Mouse (Mus musculus): ENCODE data around the gene Igfn1. TPM values are rescaled to one million over a fixed set of nuclear protein-coding genes. Genes with fewer than 3 reads are reported as not detected.

Gene Igfn1
- polyA plus RNA-seq, 1 experiment from 2014 or later: not detected

- Histone ChIP-seq H3K9ac (replicated peaks; ENCODE audit: low read depth, low read length) (no peak overlapping the region), H3K4me1 (replicated peaks; ENCODE audit: control insufficient read depth, insufficient read depth, low read length) (peaks cover 3% of the 10 kb centered on the region; the same call in 1 of the 2 replicates), H3K27me3 (replicated peaks; ENCODE audit: control insufficient read depth, insufficient read depth, low read length) (no peaks in the 10 kb centered on the region), H3K4me2 (ENCODE audit: low read length) (no peak overlapping the region), H3K36me3 (ENCODE audit: control insufficient read depth, insufficient read depth) (no peaks in the 10 kb centered on the region), H3K4me3 (replicated peaks; ENCODE audit: low read length) (no peak overlapping the region), H3K27ac (ENCODE audit: low read length) (no peak overlapping the region), H3K9me3 (ENCODE audit: control insufficient read depth, low read length) (no peaks in the 10 kb centered on the region)
- ATAC-seq: no peak
- WGBS: 16% methylated on average over 4 of the region's 4 CpGs
Measured at GRCm38 (mm10) chr1:136040874-136041273, 34.7 kb upstream of the Igfn1 start.

- Histone ChIP-seq H3K27ac (ENCODE audit: low read length) (no peak overlapping the region), H3K4me1 (replicated peaks; ENCODE audit: control insufficient read depth, insufficient read depth, low read length) (peaks cover 3% of the 10 kb centered on the region; the same call in 1 of the 2 replicates), H3K36me3 (ENCODE audit: control insufficient read depth, insufficient read depth) (no peaks in the 10 kb centered on the region), H3K4me2 (ENCODE audit: low read length) (no peak overlapping the region), H3K4me3 (replicated peaks; ENCODE audit: low read length) (no peak overlapping the region), H3K9me3 (ENCODE audit: control insufficient read depth, low read length) (no peaks in the 10 kb centered on the region), H3K27me3 (replicated peaks; ENCODE audit: control insufficient read depth, insufficient read depth, low read length) (no peaks in the 10 kb centered on the region), H3K9ac (replicated peaks; ENCODE audit: low read depth, low read length) (no peak overlapping the region)
- no peak for ATAC-seq
- WGBS: 10% methylated on average over 11 of the region's 11 CpGs
Measured at GRCm38 (mm10) chr1:136040452-136040851, 34.3 kb upstream of the Igfn1 start.

- no peaks in the 10 kb centered on the region for H3K27me3 ChIP-seq (replicated peaks; ENCODE audit: control insufficient read depth, insufficient read depth, low read length)
- H3K27ac ChIP-seq (ENCODE audit: low read length): no peak overlapping the region
- peaks cover 12% of the 10 kb centered on the region for H3K36me3 ChIP-seq (ENCODE audit: control insufficient read depth, insufficient read depth)
- no peaks in the 10 kb centered on the region for H3K9me3 ChIP-seq (ENCODE audit: control insufficient read depth, low read length)
- H3K4me3 ChIP-seq (replicated peaks; ENCODE audit: low read length): no peak overlapping the region
- no peak overlapping the region for H3K4me2 ChIP-seq (ENCODE audit: low read length)
- WGBS: 75% methylated on average over 5 of the region's 5 CpGs
- no peak for ATAC-seq
- no peak overlapping the region for H3K9ac ChIP-seq (replicated peaks; ENCODE audit: low read depth, low read length)
- H3K4me1 ChIP-seq (replicated peaks; ENCODE audit: control insufficient read depth, insufficient read depth, low read length): peaks cover 3% of the 10 kb centered on the region; the same call in 1 of the 2 replicates
Measured at GRCm38 (mm10) chr1:136038746-136039538, 32.8 kb upstream of the Igfn1 start.

GRCm38 (mm10) chr1:136032961-136033360 is 26.8 kb upstream of the Igfn1 start:
- Histone ChIP-seq H3K27me3 (replicated peaks; ENCODE audit: control insufficient read depth, insufficient read depth, low read length) (no peaks in the 10 kb centered on the region), H3K27ac (ENCODE audit: low read length) (no peak overlapping the region), H3K4me2 (ENCODE audit: low read length) (no peak overlapping the region), H3K36me3 (ENCODE audit: control insufficient read depth, insufficient read depth) (peaks cover 20% of the 10 kb centered on the region), H3K9me3 (ENCODE audit: control insufficient read depth, low read length) (no peaks in the 10 kb centered on the region), H3K4me3 (replicated peaks; ENCODE audit: low read length) (no peak overlapping the region), H3K9ac (replicated peaks; ENCODE audit: low read depth, low read length) (no peak overlapping the region), H3K4me1 (replicated peaks; ENCODE audit: control insufficient read depth, insufficient read depth, low read length) (no peaks in the 10 kb centered on the region)
- no peak for ATAC-seq
- 70% methylated on average over 7 of the region's 7 CpGs for WGBS

- no peak overlapping the region for H3K27ac ChIP-seq (ENCODE audit: low read length)
- H3K9me3 ChIP-seq (ENCODE audit: control insufficient read depth, low read length): no peaks in the 10 kb centered on the region
- no peak overlapping the region for H3K9ac ChIP-seq (replicated peaks; ENCODE audit: low read depth, low read length)
- H3K4me1 ChIP-seq (replicated peaks; ENCODE audit: control insufficient read depth, insufficient read depth, low read length): no peaks in the 10 kb centered on the region
- H3K4me2 ChIP-seq (ENCODE audit: low read length): no peak overlapping the region
- H3K27me3 ChIP-seq (replicated peaks; ENCODE audit: control insufficient read depth, insufficient read depth, low read length): no peaks in the 10 kb centered on the region
- no peak overlapping the region for H3K4me3 ChIP-seq (replicated peaks; ENCODE audit: low read length)
- WGBS: 84% methylated on average over 8 of the region's 8 CpGs
- peaks cover 23% of the 10 kb centered on the region for H3K36me3 ChIP-seq (ENCODE audit: control insufficient read depth, insufficient read depth)
- no peak for ATAC-seq
Measured at GRCm38 (mm10) chr1:136031697-136032096, 25.6 kb upstream of the Igfn1 start.

- Histone ChIP-seq H3K4me2 (ENCODE audit: low read length) (no peak overlapping the region), H3K27me3 (replicated peaks; ENCODE audit: control insufficient read depth, insufficient read depth, low read length) (no peaks in the 10 kb centered on the region), H3K4me3 (replicated peaks; ENCODE audit: low read length) (no peak overlapping the region), H3K9me3 (ENCODE audit: control insufficient read depth, low read length) (no peaks in the 10 kb centered on the region), H3K36me3 (ENCODE audit: control insufficient read depth, insufficient read depth) (peaks cover 26% of the 10 kb centered on the region), H3K9ac (replicated peaks; ENCODE audit: low read depth, low read length) (no peak overlapping the region), H3K27ac (ENCODE audit: low read length) (no peak overlapping the region), H3K4me1 (replicated peaks; ENCODE audit: control insufficient read depth, insufficient read depth, low read length) (no peaks in the 10 kb centered on the region)
- 24% methylated on average over 7 of the region's 7 CpGs for WGBS
- ATAC-seq: no peak
Measured at GRCm38 (mm10) chr1:136030201-136030600, 24.1 kb upstream of the Igfn1 start.

- WGBS: 5% methylated on average over 24 of the region's 24 CpGs
- Histone ChIP-seq H3K4me2 (ENCODE audit: low read length) (peak overlapping the region; percentile 96), H3K27me3 (replicated peaks; ENCODE audit: control insufficient read depth, insufficient read depth, low read length) (no peaks in the 10 kb centered on the region), H3K9me3 (ENCODE audit: control insufficient read depth, low read length) (no peaks in the 10 kb centered on the region), H3K27ac (ENCODE audit: low read length) (peak overlapping the region; percentile 60), H3K9ac (replicated peaks; ENCODE audit: low read depth, low read length) (peak overlapping the region; percentile 88), H3K4me3 (replicated peaks; ENCODE audit: low read length) (peak overlapping the region; percentile 92), H3K4me1 (replicated peaks; ENCODE audit: control insufficient read depth, insufficient read depth, low read length) (peaks cover 16% of the 10 kb centered on the region), H3K36me3 (ENCODE audit: control insufficient read depth, insufficient read depth) (peaks cover 3% of the 10 kb centered on the region; the same call in 1 of the 2 replicates)
- ATAC-seq: peak; percentile 18
Measured at GRCm38 (mm10) chr1:136018390-136019189, 12.4 kb upstream of the Igfn1 start.

GRCm38 (mm10) chr1:136017907-136018313 is 11.8 kb upstream of the Igfn1 start:
- H3K27ac ChIP-seq (ENCODE audit: low read length): peak overlapping the region; percentile 60
- peak overlapping the region; percentile 96 for H3K4me2 ChIP-seq (ENCODE audit: low read length)
- H3K4me1 ChIP-seq (replicated peaks; ENCODE audit: control insufficient read depth, insufficient read depth, low read length): peaks cover 16% of the 10 kb centered on the region
- no peaks in the 10 kb centered on the region for H3K27me3 ChIP-seq (replicated peaks; ENCODE audit: control insufficient read depth, insufficient read depth, low read length)
- peak; percentile 100 for ATAC-seq
- peak overlapping the region; percentile 92 for H3K4me3 ChIP-seq (replicated peaks; ENCODE audit: low read length)
- H3K36me3 ChIP-seq (ENCODE audit: control insufficient read depth, insufficient read depth): peaks cover 3% of the 10 kb centered on the region; the same call in 1 of the 2 replicates
- no peaks in the 10 kb centered on the region for H3K9me3 ChIP-seq (ENCODE audit: control insufficient read depth, low read length)
- peak overlapping the region; percentile 88 for H3K9ac ChIP-seq (replicated peaks; ENCODE audit: low read depth, low read length)
- WGBS: under 1% methylated on average over 22 of the region's 22 CpGs

- no peak overlapping the region for H3K9ac ChIP-seq (replicated peaks; ENCODE audit: low read depth, low read length)
- H3K9me3 ChIP-seq (ENCODE audit: control insufficient read depth, low read length): no peaks in the 10 kb centered on the region
- peak overlapping the region; percentile 92 for H3K4me3 ChIP-seq (replicated peaks; ENCODE audit: low read length)
- H3K27me3 ChIP-seq (replicated peaks; ENCODE audit: control insufficient read depth, insufficient read depth, low read length): no peaks in the 10 kb centered on the region
- H3K4me1 ChIP-seq (replicated peaks; ENCODE audit: control insufficient read depth, insufficient read depth, low read length): peaks cover 16% of the 10 kb centered on the region
- 80% methylated on average over 2 of the region's 2 CpGs for WGBS
- peaks cover 3% of the 10 kb centered on the region; the same call in 1 of the 2 replicates for H3K36me3 ChIP-seq (ENCODE audit: control insufficient read depth, insufficient read depth)
- ATAC-seq: peak; percentile 30
- peak overlapping the region; percentile 26; the same call in 1 of the 2 replicates for H3K4me2 ChIP-seq (ENCODE audit: low read length)
- peak overlapping the region; percentile 19 for H3K27ac ChIP-seq (ENCODE audit: low read length)
Measured at GRCm38 (mm10) chr1:136017307-136017706, 11.2 kb upstream of the Igfn1 start.

Measured in forebrain, embryonic 16.5 days (tissue).